Mouse (Mus musculus): ENCODE results near the gene Ankrd55. TPM values are rescaled to one million over a fixed set of nuclear protein-coding genes. Genes with fewer than 3 reads are reported as not detected.

Ankrd55 gene
- total and polyA plus RNA-seq, 3 experiments = not detected

GRCm38 (mm10) chr13:112407776-112408490 lies 119.7 kb downstream of the Ankrd55 start:
- Histone ChIP-seq H3K36me3 (ENCODE audit: control insufficient read depth in 1 of 2, insufficient read depth in 2 of 2, low read length in 2 of 2) (no peaks in the 10 kb centered on the region), H3K79me2 (ENCODE audit: control insufficient read depth, insufficient read depth, low read length, poor library complexity) (no peaks in the 10 kb centered on the region), H3K9ac (ENCODE audit: control insufficient read depth, low read depth, low read length, poor library complexity, severe bottlenecking) (no peak overlapping the region), H3K4me1 (ENCODE audit: control insufficient read depth in 1 of 2, insufficient read depth in 2 of 2, low read length in 2 of 2) (no peaks in the 10 kb centered on the region), H3K4me3 (ENCODE audit: control insufficient read depth in 1 of 2, insufficient read depth in 1 of 2, low read depth in 2 of 2, low read length in 2 of 2) (no peak overlapping the region), H3K9me3 (replicated peaks; ENCODE audit: insufficient read depth, low read length) (no peaks in the 10 kb centered on the region), H3K27ac (ENCODE audit: control insufficient read depth, low read depth, low read length) (no peak overlapping the region), H3K27me3 (ENCODE audit: control insufficient read depth in 1 of 2, insufficient read depth in 2 of 2, low read length in 2 of 2) (no peaks in the 10 kb centered on the region; a peak in 1 of 4 replicates)
- TF ChIP-seq SIN3A (IDR thresholded peaks at IDR 0.05; ENCODE audit: low read length) (no peak), EP300 (IDR thresholded peaks at IDR 0.05; ENCODE audit: low read depth in 1 of 2, low read length in 2 of 2) (no peak), ZKSCAN1 (IDR thresholded peaks at IDR 0.05; ENCODE audit: low read depth, low read length) (no peak), ELF1 (IDR thresholded peaks at IDR 0.05; ENCODE audit: low read depth, low read length) (no peak), MXI1 (IDR thresholded peaks at IDR 0.05; ENCODE audit: low read depth, low read length) (no peak), MYC (IDR thresholded peaks at IDR 0.05; ENCODE audit: low read depth, low read length) (no peak), TAL1 (IDR thresholded peaks at IDR 0.05; ENCODE audit: low read length) (no peak)
- no peak for DNase-seq (ENCODE audit: low read depth, low spot score)

GRCm38 (mm10) chr13:112408701-112409100 lies 120.5 kb downstream of the Ankrd55 start:
- no peak overlapping the region for H3K4me3 ChIP-seq (ENCODE audit: control insufficient read depth in 1 of 2, insufficient read depth in 1 of 2, low read depth in 2 of 2, low read length in 2 of 2)
- no peaks in the 10 kb centered on the region; a peak in 1 of 4 replicates for H3K27me3 ChIP-seq (ENCODE audit: control insufficient read depth in 1 of 2, insufficient read depth in 2 of 2, low read length in 2 of 2)
- no peak for TF ChIP-seq RCOR1 (IDR thresholded peaks at IDR 0.05; ENCODE audit: low read depth, low read length)
- TF ChIP-seq ELF1 (IDR thresholded peaks at IDR 0.05; ENCODE audit: low read depth, low read length) = no peak
- TF ChIP-seq TAL1 (IDR thresholded peaks at IDR 0.05; ENCODE audit: low read length) = no peak
- TF ChIP-seq SIN3A (IDR thresholded peaks at IDR 0.05; ENCODE audit: low read length) = no peak
- no peak for TF ChIP-seq ETS1 (IDR thresholded peaks at IDR 0.05; ENCODE audit: low read depth, low read length)
- no peak for TF ChIP-seq MEF2A (IDR thresholded peaks at IDR 0.05; ENCODE audit: extremely low read depth, insufficient replicate concordance, low read depth, low read length, poor library complexity, severe bottlenecking)
- TF ChIP-seq EP300 (IDR thresholded peaks at IDR 0.05; ENCODE audit: low read depth in 1 of 2, low read length in 2 of 2) = no peak
- TF ChIP-seq JUND (IDR thresholded peaks at IDR 0.05; ENCODE audit: low read depth, low read length) = no peak
- no peaks in the 10 kb centered on the region for H3K36me3 ChIP-seq (ENCODE audit: control insufficient read depth in 1 of 2, insufficient read depth in 2 of 2, low read length in 2 of 2)
- no peak for DNase-seq (ENCODE audit: low read depth, low spot score)
- H3K27ac ChIP-seq (ENCODE audit: control insufficient read depth, low read depth, low read length) = no peak overlapping the region
- H3K9ac ChIP-seq (ENCODE audit: control insufficient read depth, low read depth, low read length, poor library complexity, severe bottlenecking) = no peak overlapping the region
- H3K4me1 ChIP-seq (ENCODE audit: control insufficient read depth in 1 of 2, insufficient read depth in 2 of 2, low read length in 2 of 2) = no peaks in the 10 kb centered on the region
- H3K9me3 ChIP-seq (replicated peaks; ENCODE audit: insufficient read depth, low read length) = no peaks in the 10 kb centered on the region
- no peaks in the 10 kb centered on the region for H3K79me2 ChIP-seq (ENCODE audit: control insufficient read depth, insufficient read depth, low read length, poor library complexity)

GRCm38 (mm10) chr13:112409331-112409730 lies 121.1 kb downstream of the Ankrd55 start:
- Histone ChIP-seq H3K79me2 (ENCODE audit: control insufficient read depth, insufficient read depth, low read length, poor library complexity) (no peaks in the 10 kb centered on the region), H3K9me3 (replicated peaks; ENCODE audit: insufficient read depth, low read length) (no peaks in the 10 kb centered on the region), H3K4me1 (ENCODE audit: control insufficient read depth in 1 of 2, insufficient read depth in 2 of 2, low read length in 2 of 2) (no peaks in the 10 kb centered on the region), H3K27ac (ENCODE audit: control insufficient read depth, low read depth, low read length) (no peak overlapping the region), H3K4me3 (ENCODE audit: control insufficient read depth in 1 of 2, insufficient read depth in 1 of 2, low read depth in 2 of 2, low read length in 2 of 2) (no peak overlapping the region), H3K27me3 (ENCODE audit: control insufficient read depth in 1 of 2, insufficient read depth in 2 of 2, low read length in 2 of 2) (no peaks in the 10 kb centered on the region; a peak in 1 of 4 replicates), H3K36me3 (ENCODE audit: control insufficient read depth in 1 of 2, insufficient read depth in 2 of 2, low read length in 2 of 2) (no peaks in the 10 kb centered on the region), H3K9ac (ENCODE audit: control insufficient read depth, low read depth, low read length, poor library complexity, severe bottlenecking) (no peak overlapping the region)
- DNase-seq (ENCODE audit: low read depth, low spot score) = no peak
- TF ChIP-seq POLR2AphosphoS5 (IDR thresholded peaks at IDR 0.05; ENCODE audit: borderline replicate concordance, low read depth, low read length) (no peak), MAZ (IDR thresholded peaks at IDR 0.05; ENCODE audit: low read depth, low read length) (no peak), GATA1 (IDR thresholded peaks at IDR 0.05; ENCODE audit: low read depth, low read length) (no peak), POLR2AphosphoS2 (IDR thresholded peaks at IDR 0.05; ENCODE audit: low read length) (no peak), MAFK (IDR thresholded peaks at IDR 0.05; ENCODE audit: borderline replicate concordance, low read depth, low read length) (no peak), BHLHE40 (IDR thresholded peaks at IDR 0.05; ENCODE audit: borderline replicate concordance, low read depth, low read length) (no peak), UBTF (IDR thresholded peaks at IDR 0.05; ENCODE audit: borderline replicate concordance, insufficient read depth, low read depth, low read length) (no peak), ZKSCAN1 (IDR thresholded peaks at IDR 0.05; ENCODE audit: low read depth, low read length) (no peak), CHD1 (IDR thresholded peaks at IDR 0.05; ENCODE audit: low read depth, low read length) (no peak), KAT2A (conservative IDR thresholded peaks at IDR 0.05; ENCODE audit: low read depth, low read length) (no peak), HCFC1 (IDR thresholded peaks at IDR 0.05; ENCODE audit: low read depth, low read length) (no peak), SMC3 (IDR thresholded peaks at IDR 0.05; ENCODE audit: low read depth, low read length) (no peak), CHD2 (IDR thresholded peaks at IDR 0.05; ENCODE audit: low read length) (no peak), ZC3H11A (IDR thresholded peaks at IDR 0.05; ENCODE audit: low read depth, low read length) (no peak), EP300 (IDR thresholded peaks at IDR 0.05; ENCODE audit: low read depth in 1 of 2, low read length in 2 of 2) (no peak), TCF12 (IDR thresholded peaks at IDR 0.05; ENCODE audit: low read depth, low read length) (no peak)
